Mouse (Mus musculus): Measurements from ENCODE around the gene Itm2a. TPM values are rescaled to one million over a fixed set of nuclear protein-coding genes. Genes with fewer than 3 reads are reported as not detected.

Itm2a gene
- 25.1 TPM for polyA plus RNA-seq (2014; fragmentation: Illumina TruSeq; extraction: RNeasy Lipid Tissue Mini Kit (QIAGEN cat#74804); ENCODE audit: low read depth, low replicate concordance)

DNA sequence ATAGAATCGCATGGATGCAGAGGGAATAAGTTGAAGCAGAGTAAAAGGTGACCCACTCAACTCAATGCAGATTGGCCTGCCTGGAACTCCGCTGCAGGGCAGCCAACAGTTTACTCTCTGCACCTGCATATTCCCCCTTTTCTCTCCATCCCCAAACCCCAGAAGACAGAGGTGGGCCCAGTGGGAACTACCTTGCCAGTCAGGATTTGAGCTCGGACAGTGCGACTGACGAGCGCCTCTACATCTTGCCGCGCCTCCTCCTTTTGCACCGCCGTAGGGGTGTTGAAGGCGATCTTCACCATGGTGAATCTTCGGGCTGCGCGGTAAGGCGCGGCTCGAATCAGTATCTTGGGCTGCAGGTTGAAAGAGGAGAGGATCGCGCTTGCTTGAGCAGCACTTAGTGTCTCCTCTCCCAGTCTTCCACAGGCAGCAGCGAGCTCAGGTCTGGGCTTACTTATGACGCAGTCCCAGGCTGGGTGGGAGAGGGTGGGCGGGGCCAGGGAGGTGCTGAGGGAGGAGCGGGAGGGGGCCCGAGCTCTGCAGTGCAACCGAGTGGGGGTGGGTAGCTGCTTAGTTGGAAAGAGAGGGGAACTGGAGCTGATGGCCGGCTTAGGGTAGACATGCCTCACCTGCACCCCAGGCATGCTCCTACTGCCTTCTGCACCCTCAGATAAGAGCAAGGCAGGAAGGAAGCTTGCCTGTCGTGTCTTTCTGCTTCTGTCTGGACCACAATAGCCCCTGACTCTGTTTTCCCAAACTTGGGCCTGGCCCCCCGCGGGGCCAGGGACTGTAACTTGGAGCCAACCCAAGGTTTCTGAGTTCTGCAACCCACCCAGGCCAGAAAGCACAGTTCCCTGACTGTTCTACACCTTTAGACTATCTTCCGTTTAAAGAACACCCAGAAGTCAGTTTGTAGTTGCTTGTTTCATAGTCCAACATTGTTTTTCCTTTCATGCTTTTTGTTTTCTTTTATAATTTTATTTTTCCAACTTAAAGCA, at the start of gene Itm2a:
Gene Itm2a (minus strand): TSS at position 462 of the 998 bp plus-strand sequence.

Other genes starting within 250 kb of the Itm2a start
- gene Gpr174, start 147.5 kb downstream of the Itm2a start, polyA plus RNA-seq (2014; fragmentation: Illumina TruSeq; extraction: RNeasy Lipid Tissue Mini Kit (QIAGEN cat#74804); ENCODE audit: low read depth, low replicate concordance): 0.14 TPM

All from adipose tissue, adult 10 weeks (tissue).